Mouse (Mus musculus) liver, embryonic 16.5 days (tissue): ENCODE data around the gene Cfap97. TPM values are rescaled to one million over a fixed set of nuclear protein-coding genes. Genes with fewer than 3 reads are reported as not detected.

Source experiments
- ATAC-seq: fragments of 200-750 bp; cut with Nextera tagmentation; 2 replicates; pipeline ENCODE4 v1.8.0; 2017; ENCODE audit warnings: low read depth, mild to moderate bottlenecking, moderate number of reproducible peaks, moderate library complexity
- H3K27ac ChIP-seq: fragments of 300-500 bp; sonication (generic); 2 replicates; pipeline ENCODE4 v1.5.1; 2014; ENCODE audit warnings: mild to moderate bottlenecking, low read length
- H3K27me3 ChIP-seq: fragments of 300-500 bp; sonication (generic); 2 replicates; pipeline ENCODE4 v1.6.1; 2014; ENCODE audit warnings: low read depth, low read length, mixed read lengths; ENCODE audit not compliant: control insufficient read depth, insufficient read depth
- H3K36me3 ChIP-seq: fragments of 300-500 bp; sonication (generic); 2 replicates; pipeline ENCODE4 v1.6.1; 2014; ENCODE audit warnings: mild to moderate bottlenecking; ENCODE audit not compliant: control insufficient read depth, insufficient read depth
- H3K4me1 ChIP-seq: fragments of 300-500 bp; sonication (generic); 2 replicates; pipeline ENCODE4 v1.6.1; 2014; ENCODE audit warnings: low read depth, low read length, mixed read lengths; ENCODE audit not compliant: control insufficient read depth
- H3K4me2 ChIP-seq: fragments of 300-500 bp; sonication (generic); 2 replicates; pipeline ENCODE4 v1.6.1; 2014; ENCODE audit warnings: low read depth, low read length, mixed read lengths
- H3K4me3 ChIP-seq: fragments of 300-500 bp; sonication (generic); 2 replicates; pipeline ENCODE4 v1.5.1; 2014; ENCODE audit warnings: low read depth, mild to moderate bottlenecking, low read length
- H3K9ac ChIP-seq: fragments of 300-500 bp; sonication (generic); 2 replicates; pipeline ENCODE4 v1.6.1; 2014; ENCODE audit warnings: low read depth, low read length
- H3K9me3 ChIP-seq: fragments of 300-500 bp; sonication (generic); replicated peaks from 2 replicates; pipeline ENCODE4 v1.6.1; 2016; ENCODE audit warnings: low read length; ENCODE audit not compliant: control insufficient read depth
- WGBS: fragments of 180-500 bp; shearing (Covaris S2); extraction: QIAGEN DNeasy Blood & Tissue Kit; methylation state at CpG from one replicate; pipeline ENCODE4 v1.1.7; 2014; ENCODE audit not compliant: insufficient replicate concordance; 5-methylcytosine and 5-hydroxymethylcytosine counted together
- microRNA-seq: library from miRNA; unstranded; fragments of <30 nt; microRNA quantifications from one replicate; pipeline ENCODE4, GENCODE M21; 2016
- polyA plus RNA-seq: library from polyadenylated mRNA; unstranded; fragments of >200 nt; fragmentation: Nextera tagmentation; extraction: Ambion mirVana; gene quantifications from 2 replicates; pipeline ENCODE4 v1.2.1, GENCODE M21; 2015

The Cfap97 gene
- polyA plus RNA-seq, 1 experiment from 2014 or later: 6.9 TPM

- 47% methylated on average over 8 of the region's 8 CpGs for WGBS
- Histone ChIP-seq H3K4me3 (no peak overlapping the region), H3K27ac (no peak overlapping the region), H3K9ac (no peak overlapping the region), H3K4me1 (no peaks in the 10 kb centered on the region), H3K9me3 (no peaks in the 10 kb centered on the region), H3K27me3 (no peaks in the 10 kb centered on the region), H3K36me3 (no peaks in the 10 kb centered on the region), H3K4me2 (no peak overlapping the region)
- ATAC-seq: no peak
These were observed 81.2 kb downstream of the Cfap97 start for GRCm38 (mm10) chr8:46232798-46233197.

- Histone ChIP-seq H3K27ac (no peak overlapping the region), H3K9ac (no peak overlapping the region), H3K4me1 (no peaks in the 10 kb centered on the region), H3K27me3 (no peaks in the 10 kb centered on the region), H3K36me3 (no peaks in the 10 kb centered on the region), H3K4me3 (no peak overlapping the region), H3K4me2 (no peak overlapping the region), H3K9me3 (no peaks in the 10 kb centered on the region)
- WGBS: 63% methylated on average over 4 of the region's 4 CpGs
- ATAC-seq: no peak
These were observed 83.2 kb downstream of the Cfap97 start for GRCm38 (mm10) chr8:46234736-46235135.

- no peak overlapping the region for H3K4me2 ChIP-seq
- H3K4me3 ChIP-seq: no peak overlapping the region
- no peaks in the 10 kb centered on the region for H3K4me1 ChIP-seq
- no peak overlapping the region for H3K9ac ChIP-seq
- ATAC-seq: no peak
- no peaks in the 10 kb centered on the region for H3K27me3 ChIP-seq
- no peaks in the 10 kb centered on the region for H3K36me3 ChIP-seq
- H3K27ac ChIP-seq: no peak overlapping the region
- 46% methylated on average over 7 of the region's 7 CpGs for WGBS
- H3K9me3 ChIP-seq: no peaks in the 10 kb centered on the region
These were observed 85.1 kb downstream of the Cfap97 start for GRCm38 (mm10) chr8:46236441-46237223.

- H3K36me3 ChIP-seq: no peaks in the 10 kb centered on the region
- no peaks in the 10 kb centered on the region for H3K4me1 ChIP-seq
- WGBS: 26% methylated on average over 13 of the region's 13 CpGs
- H3K9me3 ChIP-seq: no peaks in the 10 kb centered on the region
- H3K4me2 ChIP-seq: no peak overlapping the region
- no peak overlapping the region for H3K9ac ChIP-seq
- no peak overlapping the region for H3K27ac ChIP-seq
- H3K4me3 ChIP-seq: no peak overlapping the region
- 0 out of 2 replicates have a peak, but pooled peaks have one; percentile 45 for ATAC-seq
- no peaks in the 10 kb centered on the region for H3K27me3 ChIP-seq
These were observed 90.2 kb downstream of the Cfap97 start for GRCm38 (mm10) chr8:46241568-46242374.

DNA sequence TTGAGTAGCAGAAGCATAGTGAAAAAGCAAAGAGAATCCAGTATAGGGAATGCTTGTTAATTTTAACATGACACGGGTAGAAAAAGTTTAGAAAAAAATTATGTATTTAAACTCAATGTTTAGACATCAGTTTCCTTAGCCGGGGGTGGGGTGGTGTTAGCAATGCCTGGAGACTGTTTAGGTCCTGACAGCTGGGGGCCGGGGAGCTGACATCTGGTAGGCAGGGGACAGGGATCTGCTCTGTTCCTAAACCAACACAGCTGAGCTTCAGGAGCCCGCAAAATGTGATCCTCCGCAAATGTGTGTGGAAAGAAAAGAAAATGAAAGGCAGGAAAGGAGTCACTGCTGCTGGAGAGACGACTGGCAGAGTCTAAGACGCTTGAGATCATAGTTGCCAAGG, 91.4 kb downstream of the Cfap97 start:
- H3K27me3 ChIP-seq: no peaks in the 10 kb centered on the region
- no peak overlapping the region for H3K4me3 ChIP-seq
- 58% methylated on average over 7 of the region's 7 CpGs for WGBS
- no peaks in the 10 kb centered on the region for H3K4me1 ChIP-seq
- H3K4me2 ChIP-seq: no peak overlapping the region
- H3K27ac ChIP-seq: no peak overlapping the region
- no peak overlapping the region for H3K9ac ChIP-seq
- no peaks in the 10 kb centered on the region for H3K9me3 ChIP-seq
- no peaks in the 10 kb centered on the region for H3K36me3 ChIP-seq
- no peak for ATAC-seq

Small RNA genes within 50 kb of the gene (microRNA-seq; reads per million reads assigned to microRNA genes)
- not detected for gene Gm23812

Other genes with a start within 250 kb of the Cfap97 start
- gene Ccdc110, start 217.2 kb upstream of the Cfap97 start, polyA plus RNA-seq: not detected in 2 replicates
- 0.40 and 0.68 TPM in 2 replicates for gene 1700029J07Rik, start 176.5 kb upstream of the Cfap97 start, polyA plus RNA-seq
- gene Ufsp2, start 176.2 kb upstream of the Cfap97 start, polyA plus RNA-seq: 32.9 and 33.7 TPM in 2 replicates
- 0.05 TPM in 1 of 2 replicates, not detected in the other for gene Lrp2bp, start 152.5 kb upstream of the Cfap97 start, polyA plus RNA-seq
- gene Ankrd37, start 146.1 kb upstream of the Cfap97 start, polyA plus RNA-seq: 6.1 and 7.8 TPM in 2 replicates
- 2.5 and 3.0 TPM in 2 replicates for gene Snx25, start 388 bp downstream of the Cfap97 start, polyA plus RNA-seq
- 87.9 and 92.4 TPM in 2 replicates for gene Slc25a4, start 59.5 kb downstream of the Cfap97 start, polyA plus RNA-seq
- not detected in 2 replicates for gene Helt, start 142.9 kb downstream of the Cfap97 start, polyA plus RNA-seq